Mouse (Mus musculus): ENCODE measurements around the gene Ap5z1. TPM values are rescaled to one million over a fixed set of nuclear protein-coding genes. Genes with fewer than 3 reads are reported as not detected.

Gene Ap5z1
- 10 to 100 TPM; 18.3 to 19.1 TPM for total RNA-seq (2021)
- long read RNA-seq, experiment 1, transcript Ap5z1-201 (17 exons, 3,689 nt) = major isoform, 7 of 20 reads
- long read RNA-seq, experiment 1, partial matches to known transcripts = 4 of 20 reads
- long read RNA-seq, experiment 1, other reads (novel, unspliced or antisense) = 9 of 20 reads
- long read RNA-seq, experiment 2, transcript Ap5z1-201 (17 exons, 3,689 nt) = major isoform, 5 of 20 reads
- long read RNA-seq, experiment 2, partial matches to known transcripts = 5 of 20 reads
- long read RNA-seq, experiment 2, other reads (novel, unspliced or antisense) = 10 of 20 reads

DNA sequence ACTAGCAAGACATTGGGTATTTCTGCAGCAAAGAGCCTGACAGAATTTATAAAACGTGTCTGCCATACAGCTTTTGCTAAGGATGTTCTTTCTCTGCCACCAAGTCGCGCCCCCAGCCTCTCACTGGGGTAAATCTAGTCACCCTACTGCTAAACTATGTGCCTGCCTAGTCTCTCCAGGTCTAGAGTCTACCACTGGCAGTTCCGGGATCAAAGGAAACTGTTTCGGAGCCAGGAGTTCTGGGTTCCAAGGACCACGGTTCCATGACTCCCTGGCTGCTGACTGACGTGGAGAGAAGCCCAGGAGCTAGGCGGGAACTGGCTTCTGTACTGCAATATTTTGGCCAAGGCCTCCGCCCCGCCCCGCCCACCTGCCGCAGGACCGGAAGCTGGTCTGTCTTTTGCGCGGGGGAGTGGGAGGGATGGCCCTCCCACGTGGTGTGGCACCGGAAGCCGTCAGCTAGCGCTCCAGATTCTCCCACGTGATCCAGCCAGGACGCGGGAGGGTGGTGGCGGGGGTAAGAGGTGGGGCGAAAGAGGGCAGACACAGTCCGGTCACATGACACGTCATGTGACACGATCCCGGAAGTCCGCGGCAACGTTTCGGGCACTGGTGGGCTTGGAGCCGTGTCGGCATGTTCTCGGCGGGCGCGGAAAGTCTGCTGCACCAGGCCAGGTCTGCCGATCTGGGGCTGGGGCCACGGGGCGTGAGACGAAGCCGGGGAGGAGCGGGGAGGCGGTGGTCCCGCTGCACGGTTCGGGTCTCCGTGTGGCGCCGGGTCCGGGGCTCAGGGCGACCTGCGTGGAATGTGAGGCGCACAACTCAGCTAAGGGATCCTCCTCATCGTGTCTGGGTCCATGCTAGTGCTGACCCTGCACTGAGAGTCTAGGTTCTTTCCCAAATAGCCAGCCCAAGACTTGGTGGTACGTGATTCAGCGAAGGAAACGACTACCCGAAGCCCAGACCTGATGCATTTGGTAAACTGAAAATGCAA lies at the start of gene Ap5z1:
Ap5z1 (plus strand) TSS at position 484 of the 994 bp plus-strand sequence.
- DNase-seq (ENCODE audit: low spot score in 2 of 2) = peak; percentile 86 to 93

- no peak for DNase-seq (ENCODE audit: low spot score in 2 of 2)
Observed at GRCm38 (mm10) chr5:142415401-142415800, 48.3 kb upstream of the Ap5z1 start.

- no peak for DNase-seq (ENCODE audit: low spot score in 2 of 2)
Observed at GRCm38 (mm10) chr5:142416070-142416775, 47.5 kb upstream of the Ap5z1 start.

DNA sequence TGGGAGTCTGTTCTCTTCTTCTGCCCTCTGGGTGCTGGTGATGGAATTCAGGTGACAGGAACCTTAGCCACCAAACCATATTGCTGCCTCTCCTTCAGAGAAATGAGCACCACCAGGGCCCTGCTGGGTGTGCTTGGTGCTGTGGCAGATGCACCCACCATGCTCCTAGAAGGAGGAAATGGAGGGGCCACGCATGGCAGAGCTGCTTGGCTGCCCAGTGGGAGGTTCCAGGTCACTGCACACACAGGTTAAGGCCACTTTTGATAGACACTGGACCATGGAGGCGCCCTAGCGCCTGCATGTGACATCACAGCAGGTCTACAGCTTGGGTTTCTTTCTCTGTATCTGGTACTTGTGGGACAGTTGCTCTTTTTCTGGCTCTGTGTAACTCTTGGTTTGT lies 46.6 kb upstream of the Ap5z1 start:
- no peak for DNase-seq (ENCODE audit: low spot score in 2 of 2)

DNA sequence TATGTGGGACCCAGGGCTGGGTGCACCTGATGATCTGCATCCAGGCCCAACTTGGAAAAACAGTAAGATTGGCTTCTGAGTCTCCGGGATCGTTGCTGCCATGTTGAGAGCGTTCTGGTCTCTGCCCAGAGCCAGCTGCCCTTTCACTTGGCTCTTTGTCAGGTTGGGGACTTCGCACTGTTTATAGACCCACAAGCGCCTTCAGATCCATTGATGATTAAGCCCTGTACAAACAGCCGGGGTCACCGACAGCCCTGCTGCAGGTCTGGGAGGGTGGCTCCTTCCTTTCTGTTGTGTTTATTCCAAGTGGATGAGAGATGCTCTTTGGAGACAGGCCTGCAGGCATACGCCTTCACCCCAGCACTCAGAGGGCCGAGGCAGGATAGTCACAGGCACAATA lies 45.9 kb upstream of the Ap5z1 start:
- DNase-seq (ENCODE audit: low spot score in 2 of 2) = no peak

- no peak for DNase-seq (ENCODE audit: low spot score in 2 of 2)
Observed at GRCm38 (mm10) chr5:142418419-142418818, 45.3 kb upstream of the Ap5z1 start.

GRCm38 (mm10) chr5:142420317-142420716 lies 43.4 kb upstream of the Ap5z1 start:
- DNase-seq (ENCODE audit: low spot score in 2 of 2) = no peak

DNA sequence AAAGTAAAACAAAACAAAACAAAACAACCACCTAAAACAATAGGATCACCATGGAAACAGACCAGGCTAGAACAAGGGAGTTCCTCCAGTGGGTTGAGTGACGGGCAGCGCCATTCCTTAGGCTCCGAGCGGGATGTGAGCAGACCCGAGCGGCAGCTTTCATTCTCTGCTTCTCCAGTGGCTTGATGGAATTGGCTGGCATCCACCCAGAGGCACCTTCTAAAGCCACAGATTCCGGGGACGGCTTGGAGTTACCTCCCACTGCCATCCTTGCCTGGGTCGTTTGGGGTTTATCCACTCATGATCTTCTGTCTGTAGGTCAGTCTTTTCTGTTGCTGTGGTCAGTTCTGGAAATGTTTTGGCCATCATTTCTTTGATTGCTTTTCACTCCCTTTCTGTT lies 42.8 kb upstream of the Ap5z1 start:
- no peak for DNase-seq (ENCODE audit: low spot score in 2 of 2)

GRCm38 (mm10) chr5:142421886-142422285 lies 41.9 kb upstream of the Ap5z1 start:
- no peak for DNase-seq (ENCODE audit: low spot score in 2 of 2)

DNA sequence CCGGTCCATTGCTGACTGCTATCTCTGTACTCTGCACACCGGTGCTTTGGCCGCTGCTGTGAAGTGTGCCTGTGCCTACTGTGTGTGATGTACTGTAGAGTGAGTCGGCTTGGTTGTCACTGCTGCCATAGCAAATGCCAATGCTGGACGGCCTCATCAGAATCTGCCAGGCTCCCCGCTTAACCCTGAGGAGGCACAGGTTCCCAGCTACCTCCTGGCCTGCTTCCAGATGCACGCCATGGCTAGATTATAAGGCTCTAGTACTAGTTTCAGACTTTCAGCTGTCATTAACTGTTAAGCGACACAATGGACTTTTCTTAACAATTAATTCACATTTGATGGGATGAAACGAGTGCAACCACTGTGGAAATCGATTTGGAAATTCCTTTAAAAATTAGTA lies 40.6 kb upstream of the Ap5z1 start:
- no peak for DNase-seq (ENCODE audit: low spot score in 2 of 2)

- DNase-seq (ENCODE audit: low spot score in 2 of 2) = no peak
Observed at GRCm38 (mm10) chr5:142423701-142424100, 40.0 kb upstream of the Ap5z1 start.

DNA sequence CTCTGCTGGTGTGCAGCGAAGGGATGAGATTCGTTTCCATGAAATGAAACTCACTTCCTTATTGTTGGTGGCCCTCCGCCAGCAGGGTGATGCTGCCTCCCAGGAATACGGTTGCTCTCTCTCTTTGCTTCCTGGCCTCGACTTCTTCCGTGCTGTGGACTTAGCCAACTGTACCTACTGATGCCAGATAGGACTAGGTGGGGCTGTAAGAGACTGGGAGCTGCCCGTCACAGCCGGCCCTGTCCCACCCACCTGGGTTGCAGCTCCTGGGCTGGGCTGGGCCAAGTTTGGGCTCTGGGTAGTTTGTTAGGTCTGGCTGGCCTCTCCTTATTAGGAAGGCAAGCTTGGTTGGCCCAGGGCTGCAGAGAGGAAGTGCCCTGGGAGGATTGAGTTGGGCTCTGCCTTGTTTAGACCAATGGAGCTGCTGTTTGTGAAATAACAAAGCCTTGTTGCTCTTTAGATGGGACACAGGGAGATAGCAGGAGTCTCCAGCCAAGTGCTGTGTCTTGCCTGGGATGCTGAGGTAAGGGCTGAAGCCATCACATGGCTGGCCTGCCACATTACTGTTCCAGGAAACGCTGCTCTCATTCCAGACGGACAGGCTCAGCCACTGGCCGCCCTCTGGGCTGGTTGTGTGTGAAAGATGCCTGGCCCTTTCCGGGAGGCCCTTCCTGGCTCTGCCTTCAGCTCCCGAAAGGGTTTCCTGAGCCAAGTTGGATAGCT lies 39.0 kb upstream of the Ap5z1 start:
- no peak for DNase-seq (ENCODE audit: low spot score in 2 of 2)

- no peak for DNase-seq (ENCODE audit: low spot score in 2 of 2)
Observed at GRCm38 (mm10) chr5:142426476-142426875, 37.3 kb upstream of the Ap5z1 start.

DNA sequence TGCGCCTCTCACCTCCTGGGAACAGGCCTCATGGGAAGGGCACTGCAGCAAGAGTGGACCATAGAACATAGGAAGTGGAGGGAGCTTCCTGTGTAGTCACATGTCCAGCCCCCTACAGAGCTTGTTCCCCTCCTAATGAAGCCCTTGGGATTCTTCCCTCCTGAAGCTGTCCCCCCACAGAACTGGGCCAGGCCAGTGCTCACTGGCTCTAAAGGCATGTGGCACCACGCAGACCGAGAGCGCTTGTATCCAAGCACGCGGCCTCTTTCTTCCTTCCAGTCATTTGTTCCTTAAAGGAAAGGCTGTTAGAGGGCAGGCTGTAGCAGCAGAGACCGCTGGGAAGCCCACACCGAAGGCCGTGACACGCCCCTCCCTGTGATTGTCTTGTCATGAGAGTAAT lies 35.9 kb upstream of the Ap5z1 start:
- DNase-seq (ENCODE audit: low spot score in 2 of 2) = no peak

- DNase-seq (ENCODE audit: low spot score in 2 of 2) = no peak
Observed at GRCm38 (mm10) chr5:142428691-142429090, 35.1 kb upstream of the Ap5z1 start.

DNA sequence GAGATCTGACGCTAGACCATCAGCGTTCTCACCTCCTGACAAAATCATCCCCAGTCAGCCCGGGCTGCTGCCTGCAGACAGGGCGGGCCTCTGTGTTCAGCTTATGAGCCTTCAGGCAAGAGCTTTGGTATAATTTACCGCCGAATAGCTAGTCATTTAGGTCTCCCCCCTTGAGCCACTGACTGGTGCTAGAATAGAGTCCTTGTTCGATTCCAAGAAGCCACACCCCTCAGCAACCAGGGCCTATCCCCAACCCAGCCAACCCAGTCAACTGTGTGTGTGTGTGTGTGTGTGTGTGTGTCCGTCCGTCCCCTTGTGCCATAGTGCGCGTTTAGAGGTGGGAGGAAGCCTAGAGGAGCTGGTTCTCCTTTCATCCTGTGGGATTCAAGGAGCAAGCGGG lies 32.7 kb upstream of the Ap5z1 start:
- DNase-seq (ENCODE audit: low spot score in 2 of 2) = no peak

DNA sequence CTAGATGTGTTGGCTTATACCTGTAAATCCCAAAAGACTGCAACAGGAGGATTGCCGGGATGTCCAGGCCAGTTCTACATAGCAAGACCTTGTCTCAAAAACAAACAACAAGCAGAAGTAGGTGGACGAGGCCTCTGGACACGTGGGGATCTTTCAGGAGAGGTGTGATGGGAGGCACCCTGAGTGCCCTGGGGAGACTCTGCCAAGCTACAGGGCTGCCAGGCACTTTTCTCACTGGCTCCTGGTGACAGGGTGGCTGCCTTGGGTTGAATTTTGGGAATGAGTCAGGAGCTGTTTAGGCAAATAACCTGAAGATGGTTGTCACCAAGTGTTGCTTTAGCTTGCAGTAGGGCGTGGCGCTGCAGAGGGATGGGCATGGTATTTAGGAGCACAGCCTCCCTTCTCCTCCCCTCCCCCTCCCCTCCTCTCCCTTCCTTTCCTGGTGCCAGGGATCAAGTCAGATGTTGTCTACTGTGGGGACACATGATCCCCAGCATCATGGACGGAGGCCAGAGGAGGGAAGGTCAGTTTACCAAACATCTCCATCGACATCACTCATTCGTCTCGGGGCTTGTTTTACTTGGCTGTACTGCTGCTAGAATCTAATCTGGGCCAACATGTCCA lies 31.8 kb upstream of the Ap5z1 start:
- DNase-seq (ENCODE audit: low spot score in 2 of 2) = no peak

DNA sequence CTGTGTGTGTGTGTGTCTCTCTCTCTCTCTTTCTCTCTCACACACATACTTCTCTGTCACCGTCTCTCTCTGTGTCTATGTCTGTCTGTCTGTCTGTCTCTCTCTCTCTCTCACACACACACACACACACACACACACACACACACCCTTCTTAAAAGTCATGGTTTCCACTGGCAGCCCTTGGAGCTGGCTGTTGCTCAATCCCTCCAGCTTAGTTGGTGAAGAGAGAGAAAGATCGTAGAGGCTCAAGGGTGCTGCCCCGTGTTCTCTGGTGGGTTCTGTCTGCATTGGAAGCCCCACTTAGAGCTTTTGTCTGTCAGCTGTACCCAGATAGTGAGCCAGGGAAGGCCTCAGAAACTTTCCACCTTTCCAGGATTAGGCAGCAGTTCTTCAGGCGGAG lies 31.0 kb upstream of the Ap5z1 start:
- no peak for DNase-seq (ENCODE audit: low spot score in 2 of 2)

GRCm38 (mm10) chr5:142434052-142434451 lies 29.7 kb upstream of the Ap5z1 start:
- DNase-seq (ENCODE audit: low spot score in 2 of 2) = peak in 1 of 2 experiments; percentile 51

DNA sequence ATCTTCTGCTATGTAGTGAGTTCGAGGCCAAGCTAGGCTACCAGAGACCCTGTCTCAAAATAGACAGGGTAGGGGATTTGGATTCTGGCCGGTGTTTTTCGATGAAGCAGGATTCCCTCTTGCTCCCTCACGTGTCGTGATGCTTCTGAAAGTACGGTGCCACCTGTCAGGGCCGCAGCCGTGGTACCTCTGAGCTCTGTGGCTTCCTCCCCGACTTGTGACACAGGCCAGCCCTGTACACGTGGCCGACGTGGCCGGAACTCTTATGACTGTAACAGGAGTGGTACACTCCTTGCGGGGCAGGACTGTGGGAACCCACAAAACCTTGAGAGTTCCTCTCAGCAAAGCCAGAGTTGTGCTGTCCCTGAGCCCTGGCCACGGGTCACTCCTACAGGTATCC lies 28.0 kb upstream of the Ap5z1 start:
- no peak for DNase-seq (ENCODE audit: low spot score in 2 of 2)

All from layer of hippocampus, postnatal 14 days (tissue).